Mouse (Mus musculus): ENCODE measurements at regions not wholly inside any gene's neighbourhood (a gene's known extent, or its start where the extent isn't known, plus 50 kb on each side); places are given as distances from the start of the nearest gene placed in this dataset.

DNA sequence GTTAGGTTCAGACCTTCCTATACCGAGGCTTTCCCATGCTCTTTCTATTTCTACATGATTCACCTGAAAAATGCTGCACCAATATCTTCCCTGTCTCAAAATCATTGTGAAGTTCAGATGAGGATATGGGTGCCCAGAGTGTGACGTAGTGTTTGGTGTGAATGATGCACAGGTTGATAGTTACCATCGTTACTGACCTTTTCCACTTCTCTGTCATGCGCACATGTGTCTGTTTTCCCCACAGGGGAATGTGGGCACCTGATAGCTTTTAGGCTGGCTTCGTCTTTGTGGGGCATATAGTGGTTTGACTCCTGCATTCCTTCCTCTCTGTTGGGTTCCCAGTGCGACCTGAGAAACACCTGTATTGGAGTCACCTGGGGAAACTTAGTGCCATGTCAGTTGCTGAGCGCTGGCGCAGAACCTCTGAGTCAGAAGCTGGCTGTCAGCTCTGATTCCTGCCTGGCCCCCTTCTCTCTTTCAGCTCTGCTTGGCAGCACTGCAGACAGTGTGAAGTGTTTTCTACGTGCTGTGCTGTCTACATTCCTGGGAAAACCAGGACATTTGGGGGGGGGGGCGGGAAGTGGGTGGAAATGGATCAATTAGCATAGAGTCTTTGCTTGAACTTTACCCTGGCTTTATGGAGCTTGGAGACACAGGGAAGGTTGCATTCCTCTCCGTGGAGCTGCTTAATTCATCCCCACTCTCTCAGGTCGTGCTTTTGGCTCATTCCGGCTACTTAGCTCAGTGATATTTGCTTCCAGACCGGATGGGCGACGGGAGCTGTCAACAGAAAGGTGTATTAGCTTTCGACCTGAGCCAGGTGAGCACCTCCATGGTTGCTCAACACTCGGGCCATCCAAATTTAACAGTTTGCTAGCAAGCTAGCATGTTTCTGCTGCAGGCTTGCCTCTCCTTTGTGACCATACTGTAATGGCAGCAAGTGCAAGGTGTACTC, 1281.4 kb upstream of the A1bg start:
- ATAC-seq = no peak

DNA sequence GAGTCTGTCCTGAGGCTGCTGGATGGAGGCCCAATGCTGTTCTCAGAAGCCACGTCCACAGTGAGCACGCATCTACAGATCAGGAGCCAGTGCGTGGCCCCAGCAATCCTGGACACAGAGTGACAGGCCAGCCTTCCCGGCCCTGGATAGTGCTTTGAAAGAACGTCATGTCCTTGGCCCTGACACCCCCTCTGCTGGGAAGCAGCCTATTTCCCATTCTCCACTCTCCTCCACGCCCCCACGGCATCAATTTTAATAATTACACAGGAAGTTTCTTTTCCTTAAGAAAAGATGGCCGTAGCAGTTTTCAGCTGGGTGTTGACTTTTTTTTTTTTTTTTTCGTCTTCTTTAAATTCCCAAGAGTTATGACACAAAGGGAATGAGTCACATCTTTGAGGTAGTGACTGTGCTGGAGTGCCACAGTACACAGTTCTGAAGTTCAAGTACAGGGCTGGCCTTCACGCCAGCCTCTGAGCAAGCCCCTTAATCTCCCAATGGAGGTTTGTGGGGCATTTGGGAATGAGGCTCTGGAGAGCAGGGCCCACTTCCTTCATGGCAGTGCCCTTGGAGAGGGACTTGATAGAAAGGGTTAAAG, 1280.1 kb upstream of the A1bg start:
- no peak for ATAC-seq

DNA sequence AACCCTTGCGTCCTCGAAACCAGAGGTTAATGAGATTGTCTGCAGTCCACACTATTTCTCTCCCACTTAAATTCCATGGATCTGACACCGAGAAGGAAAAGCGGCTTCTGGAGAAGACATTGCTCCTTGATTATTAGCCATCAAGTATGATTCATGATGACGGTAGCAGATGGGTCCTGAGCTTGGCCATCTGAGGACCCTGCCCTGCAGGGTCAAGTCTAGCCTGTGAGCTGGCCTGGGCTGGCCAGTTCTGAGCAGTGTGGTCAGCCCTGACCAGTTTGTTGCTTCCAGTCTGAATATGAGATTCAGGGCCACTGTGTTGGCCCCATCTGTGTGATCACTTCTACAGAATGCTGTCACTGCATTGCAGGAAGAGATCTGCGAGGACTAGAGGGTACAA, 1275.9 kb upstream of the A1bg start:
- no peak for ATAC-seq

DNA sequence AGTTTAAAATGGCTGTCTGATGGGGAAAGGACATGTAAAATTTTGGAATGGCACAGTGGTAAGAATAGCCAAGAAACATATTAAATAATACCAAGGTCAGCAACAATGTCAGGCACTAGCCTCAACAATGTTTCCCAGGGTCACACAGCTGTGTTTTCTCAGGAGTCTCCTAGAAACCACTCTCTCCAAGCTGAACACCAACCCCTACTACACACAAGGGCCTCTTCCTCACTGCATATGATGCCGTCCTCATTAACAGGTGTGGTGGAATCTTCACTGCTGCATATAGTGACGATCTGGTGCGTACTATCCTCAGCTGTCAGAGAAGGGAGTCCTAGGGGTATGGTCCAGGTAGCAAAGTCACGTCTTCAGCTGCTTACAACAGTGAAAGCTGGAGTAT, 1275.4 kb upstream of the A1bg start:
- no peak for ATAC-seq

DNA sequence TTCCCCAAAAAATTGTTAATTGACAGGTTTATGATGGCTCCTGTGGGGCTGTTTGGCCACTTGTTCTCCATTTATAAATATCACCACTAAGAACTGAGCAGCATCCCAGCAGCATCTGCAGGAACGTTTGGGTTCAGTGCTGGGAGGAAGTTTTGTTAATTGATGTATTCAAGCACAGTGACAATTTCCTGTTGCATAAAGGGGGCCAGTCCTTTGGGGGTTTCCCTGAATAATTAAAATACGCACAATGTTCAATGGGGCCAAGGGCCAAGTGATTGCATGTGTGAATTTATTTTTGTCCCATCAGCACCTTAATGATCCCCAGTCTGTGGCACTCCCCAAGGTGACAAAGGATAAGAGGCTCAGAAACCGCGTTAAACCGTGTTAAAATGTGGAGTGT, 1272.6 kb upstream of the A1bg start:
- peak; percentile 67 for ATAC-seq

DNA sequence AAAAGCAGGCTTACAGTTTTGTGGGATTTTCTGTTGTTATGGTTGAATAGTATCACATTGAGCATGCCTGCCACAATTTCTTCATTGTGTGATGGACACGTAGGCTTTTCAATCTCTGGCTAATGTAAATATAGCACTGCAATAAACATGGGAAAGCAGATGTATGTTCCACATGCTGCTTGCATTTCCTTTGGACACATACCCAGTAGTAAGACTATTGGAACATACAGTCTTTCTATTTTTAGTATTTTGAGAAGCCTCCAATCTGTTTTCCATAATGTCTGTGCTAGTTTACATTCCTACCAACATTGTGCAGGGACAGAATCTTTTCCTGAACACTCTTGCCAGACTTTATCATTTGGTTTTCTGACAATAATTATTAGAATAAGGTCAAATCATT, 1269.9 kb upstream of the A1bg start:
- ATAC-seq = no peak

DNA sequence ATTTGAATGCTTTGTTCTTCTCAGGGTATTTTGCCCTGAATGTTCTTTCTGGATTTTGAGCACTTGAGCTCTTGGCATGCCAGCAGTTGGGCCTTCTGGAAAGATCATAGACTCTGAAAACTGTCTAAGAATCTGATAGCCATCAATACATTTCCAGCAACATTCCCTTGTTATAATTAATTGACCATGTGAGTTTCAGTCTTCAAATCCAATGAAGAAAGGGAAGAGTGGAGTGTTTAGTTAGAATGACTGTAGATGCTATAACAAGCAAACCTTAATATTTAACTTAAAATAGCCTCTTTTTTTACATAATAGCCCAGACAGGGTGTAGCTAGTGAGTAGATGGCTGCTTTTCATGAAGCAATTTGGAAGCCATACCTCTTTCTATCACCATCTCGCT, 1268.8 kb upstream of the A1bg start:
- no peak for ATAC-seq

DNA sequence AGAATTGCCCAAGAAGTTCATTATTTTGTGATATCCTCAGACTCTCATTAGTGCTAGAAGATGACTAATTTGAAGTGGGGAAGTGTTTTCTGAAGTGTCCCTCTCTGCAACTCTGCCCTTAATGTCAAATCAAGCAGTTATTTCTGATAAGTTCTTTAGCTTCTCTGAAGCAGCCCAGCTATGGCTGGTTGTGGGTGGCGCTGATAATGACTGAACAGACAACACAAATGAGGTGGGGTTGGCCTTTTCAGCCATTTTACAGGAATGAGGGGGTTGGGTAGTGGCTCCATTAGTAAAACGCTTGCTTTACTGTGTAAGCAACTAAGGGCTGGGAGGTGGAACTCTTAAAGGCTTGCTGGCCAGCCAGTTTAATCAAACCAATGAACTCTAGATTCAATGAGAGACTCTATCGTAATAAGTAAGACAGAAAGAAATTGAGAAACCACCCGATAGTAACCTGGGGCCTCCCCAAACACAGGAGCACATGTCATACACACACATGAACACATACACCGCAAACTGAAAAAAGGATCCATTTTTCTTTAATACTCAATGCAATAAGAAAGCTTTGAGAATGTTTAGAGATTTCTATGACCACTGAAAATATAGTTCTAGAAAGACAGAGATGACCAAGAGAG, 1268.3 kb upstream of the A1bg start:
- ATAC-seq = no peak

DNA sequence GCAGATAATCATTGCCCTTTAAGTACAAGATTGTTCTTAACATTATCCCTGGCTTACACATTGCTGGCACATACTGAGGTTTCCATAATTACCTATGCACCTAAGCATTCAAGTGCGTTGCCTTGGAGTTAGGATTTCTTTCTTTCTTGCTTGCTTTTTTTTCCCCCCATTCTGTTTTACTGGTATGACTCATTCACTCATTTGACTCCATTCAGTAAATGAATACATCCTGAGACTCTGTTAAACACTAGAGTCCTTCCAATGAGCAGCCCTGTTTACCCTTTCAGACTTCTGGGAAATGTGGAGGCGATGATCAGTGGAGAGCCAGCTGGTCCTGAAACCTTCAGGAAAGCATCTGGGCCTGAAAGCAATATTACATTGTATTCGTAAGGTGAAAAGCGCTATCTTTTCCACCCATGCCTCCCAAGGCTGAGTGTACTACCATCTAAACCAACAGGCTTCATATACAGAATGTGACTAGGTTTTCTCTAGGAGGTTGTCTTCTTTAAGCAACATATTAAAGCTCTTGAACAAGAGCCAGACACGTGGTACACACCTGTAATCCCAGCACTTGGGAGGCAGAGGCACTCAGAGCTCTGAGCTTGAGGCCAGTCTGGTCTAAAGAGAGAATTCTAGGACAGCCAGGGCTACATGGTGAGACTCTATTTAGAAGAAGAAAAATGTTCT, 1267.6 kb upstream of the A1bg start:
- no peak for ATAC-seq

DNA sequence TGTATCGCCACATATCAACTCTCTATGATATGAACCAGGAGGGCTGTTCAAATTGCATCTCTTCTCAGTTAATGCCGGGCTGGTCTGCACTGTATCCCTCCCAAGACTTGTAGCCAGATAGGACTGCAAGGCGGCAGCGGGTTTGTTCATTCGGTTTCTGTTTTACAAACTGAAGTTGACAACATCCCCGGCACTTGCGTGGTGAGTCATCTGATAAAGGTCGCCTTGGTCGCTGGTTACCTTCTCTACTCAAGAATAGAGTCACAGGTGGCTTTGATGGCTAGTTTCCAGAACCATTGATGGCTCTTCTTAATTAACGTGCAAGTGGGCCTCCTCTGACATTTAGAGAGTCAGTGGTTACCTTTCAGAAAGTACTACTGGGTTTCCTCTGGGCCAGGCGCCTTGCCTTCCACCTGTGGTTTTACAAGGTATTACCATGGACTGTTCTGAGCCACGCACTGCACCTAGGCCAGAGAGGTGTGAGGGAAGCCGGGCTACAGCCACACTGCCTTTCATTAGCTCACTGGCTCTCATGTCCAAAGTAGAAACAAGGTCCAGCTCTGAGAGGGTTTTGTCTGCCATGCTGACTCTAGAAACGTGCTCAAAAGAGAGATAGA, 1266.9 kb upstream of the A1bg start:
- peak; percentile 81 for ATAC-seq

DNA sequence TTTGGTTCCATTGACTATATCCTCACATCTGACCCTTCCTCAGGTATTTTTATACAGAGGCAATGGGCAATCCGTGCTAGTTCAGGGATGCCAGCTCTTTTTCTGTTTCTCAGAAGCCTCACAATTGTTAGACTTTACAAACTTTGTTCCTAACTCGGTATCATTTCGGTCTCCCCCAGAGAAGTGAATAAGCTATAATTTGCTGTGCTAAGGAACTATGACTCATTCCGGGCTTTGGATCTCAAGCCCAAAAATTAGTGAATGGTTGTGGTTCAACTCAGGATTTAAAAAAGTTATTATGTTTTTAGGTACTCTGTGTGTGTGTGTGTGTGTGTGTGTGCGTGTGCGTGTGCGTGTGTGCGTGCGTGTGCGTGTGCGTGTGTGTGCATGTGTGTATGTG, 1263.7 kb upstream of the A1bg start:
- no peak for ATAC-seq

DNA sequence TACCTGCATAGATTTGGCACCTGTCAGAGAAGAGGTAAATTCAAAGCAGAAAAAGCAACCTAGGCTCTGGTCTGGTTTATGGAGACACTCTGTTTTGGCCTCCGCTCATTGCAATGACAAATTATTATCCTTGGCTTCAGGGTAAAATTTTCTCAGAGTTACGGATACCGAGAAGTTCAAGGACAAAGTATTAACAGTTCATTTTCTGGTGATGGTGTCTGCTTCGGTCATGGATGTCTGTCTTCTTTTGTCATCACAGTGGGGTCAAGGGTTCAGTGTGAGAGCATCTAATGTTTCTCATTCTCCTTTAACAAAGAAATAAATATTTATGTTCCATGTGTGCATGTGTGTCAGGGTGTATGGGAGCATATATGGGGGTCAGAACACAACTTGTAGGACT, 1261.0 kb upstream of the A1bg start:
- no peak for ATAC-seq

DNA sequence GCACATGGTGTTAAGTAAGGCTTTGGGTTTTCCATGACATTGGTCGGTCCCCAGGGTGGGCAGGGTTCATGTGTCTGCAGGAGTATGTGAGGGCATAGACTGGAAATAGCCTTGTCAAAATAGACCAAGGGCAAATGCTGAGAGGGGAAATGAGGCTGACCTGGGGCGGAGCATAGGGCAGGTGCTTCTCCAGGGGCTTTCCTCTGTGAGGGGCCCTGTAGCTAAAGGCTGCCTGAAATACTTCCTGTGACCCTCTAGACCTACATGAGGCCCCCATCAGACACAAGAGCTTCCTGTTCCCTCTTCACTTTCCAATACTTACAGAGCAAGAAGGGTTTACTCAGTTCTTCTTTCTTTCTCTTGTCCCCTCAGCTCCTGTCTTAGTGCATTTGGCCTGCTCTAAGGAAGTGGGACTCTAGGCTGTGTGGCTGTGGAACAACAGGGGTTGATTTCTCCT, 1258.7 kb upstream of the A1bg start:
- ATAC-seq = peak; percentile 30

DNA sequence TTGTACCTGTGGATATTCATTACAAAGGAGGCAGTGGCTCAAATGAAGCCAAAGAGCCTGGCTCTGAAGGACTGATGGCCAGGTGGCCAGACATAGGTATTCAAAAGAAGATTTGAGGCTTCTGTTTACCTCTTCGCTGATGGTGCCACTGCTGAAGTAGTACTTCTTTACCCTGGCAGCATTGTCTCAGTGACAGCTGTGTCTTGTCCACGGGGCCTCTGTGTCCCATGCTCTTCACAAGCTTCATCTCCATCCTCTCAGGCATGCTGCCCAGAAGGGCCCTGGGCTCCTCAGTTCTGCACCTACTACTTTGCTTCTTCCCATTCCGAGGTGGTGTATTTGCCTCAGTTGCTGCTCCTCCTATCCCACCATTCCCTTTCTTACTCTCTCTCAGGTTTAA, 1257.9 kb upstream of the A1bg start:
- no peak for ATAC-seq

DNA sequence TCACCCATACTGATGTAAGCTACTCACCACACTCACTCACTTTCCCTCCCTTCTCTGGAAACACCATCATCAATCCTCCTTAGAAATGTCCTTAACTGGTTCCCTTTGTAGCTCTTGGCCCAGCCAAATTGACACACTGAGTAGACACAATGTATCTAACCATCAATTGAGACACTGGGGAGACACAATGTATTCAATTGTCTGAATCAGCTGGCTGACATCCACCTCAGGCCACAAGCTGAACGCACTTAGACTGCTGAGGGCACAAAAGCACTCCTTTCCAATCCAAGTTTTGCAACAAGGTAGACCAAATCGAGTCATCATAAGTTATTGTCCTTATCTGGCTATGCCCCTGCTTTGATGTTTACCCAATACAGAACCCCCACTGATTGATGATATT, 1257.0 kb upstream of the A1bg start:
- ATAC-seq = no peak

DNA sequence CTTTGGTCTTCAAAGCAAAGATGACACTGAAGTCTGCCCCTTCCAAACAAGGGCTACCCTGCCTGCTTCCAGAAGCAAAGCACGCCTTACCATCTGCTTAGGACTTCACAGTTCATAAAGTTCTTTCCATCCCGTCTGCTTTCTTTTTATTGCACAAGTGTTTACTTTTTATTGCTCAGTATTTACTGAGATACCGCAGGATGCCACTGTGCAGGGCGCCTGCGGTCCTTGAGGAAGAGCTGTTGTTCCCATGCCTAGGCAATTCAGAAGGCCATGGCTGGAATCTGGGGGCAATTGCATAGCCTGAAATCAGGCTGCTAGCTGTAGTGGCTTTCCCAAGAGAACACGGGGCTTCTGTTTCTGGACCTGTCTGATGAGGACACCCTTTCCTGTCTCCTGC, 1255.8 kb upstream of the A1bg start:
- ATAC-seq = no peak

DNA sequence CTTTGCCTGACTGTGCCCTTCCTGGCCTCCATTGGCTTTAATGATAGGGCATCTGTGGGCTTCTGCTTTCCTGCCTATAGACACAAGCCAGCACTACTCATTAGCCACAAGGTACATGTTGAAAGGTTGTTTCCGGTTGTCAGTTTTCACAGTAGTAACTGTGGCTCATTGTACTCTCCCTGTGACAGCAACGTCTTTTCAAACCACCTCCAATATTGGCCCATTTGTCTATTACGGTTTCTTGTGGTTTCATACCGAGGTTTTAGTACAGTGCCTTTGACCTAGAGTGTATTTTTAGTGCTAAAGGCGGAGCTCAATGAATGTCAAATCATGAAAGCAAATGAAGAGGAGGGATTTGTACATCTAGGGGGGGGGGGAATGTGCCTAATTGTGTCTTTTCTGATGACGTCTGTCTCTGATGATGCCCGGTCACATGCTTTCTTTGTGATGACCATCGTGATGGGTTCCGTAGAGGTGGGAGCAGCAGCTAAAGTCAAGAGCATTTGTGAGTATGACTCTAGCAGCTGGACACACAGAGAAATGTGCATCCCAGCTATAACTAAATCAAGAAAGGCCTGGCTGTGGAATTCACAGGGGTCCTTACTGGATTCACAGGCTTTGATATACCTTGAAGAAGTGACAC, 1255.1 kb upstream of the A1bg start:
- ATAC-seq = peak; percentile 83

DNA sequence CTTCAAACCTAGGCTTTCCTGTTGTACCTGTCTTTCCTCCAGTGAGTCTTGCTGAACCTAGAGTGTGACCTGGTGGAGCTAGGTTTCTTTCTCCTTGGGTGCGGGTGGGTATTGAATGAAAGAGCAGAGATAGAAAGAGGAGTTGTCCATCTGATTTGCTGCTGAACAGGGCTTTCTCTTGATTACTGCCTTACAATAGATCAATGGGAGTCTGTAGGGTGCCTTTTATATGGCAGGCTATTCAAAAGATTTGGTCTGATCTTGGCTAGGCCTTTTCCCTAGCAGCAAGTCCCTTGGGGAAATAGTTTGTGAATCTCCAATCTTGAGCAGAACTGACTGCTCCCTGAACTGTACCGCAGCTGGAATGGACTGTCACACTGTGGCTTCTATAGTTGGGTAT, 1253.3 kb upstream of the A1bg start:
- no peak for ATAC-seq

DNA sequence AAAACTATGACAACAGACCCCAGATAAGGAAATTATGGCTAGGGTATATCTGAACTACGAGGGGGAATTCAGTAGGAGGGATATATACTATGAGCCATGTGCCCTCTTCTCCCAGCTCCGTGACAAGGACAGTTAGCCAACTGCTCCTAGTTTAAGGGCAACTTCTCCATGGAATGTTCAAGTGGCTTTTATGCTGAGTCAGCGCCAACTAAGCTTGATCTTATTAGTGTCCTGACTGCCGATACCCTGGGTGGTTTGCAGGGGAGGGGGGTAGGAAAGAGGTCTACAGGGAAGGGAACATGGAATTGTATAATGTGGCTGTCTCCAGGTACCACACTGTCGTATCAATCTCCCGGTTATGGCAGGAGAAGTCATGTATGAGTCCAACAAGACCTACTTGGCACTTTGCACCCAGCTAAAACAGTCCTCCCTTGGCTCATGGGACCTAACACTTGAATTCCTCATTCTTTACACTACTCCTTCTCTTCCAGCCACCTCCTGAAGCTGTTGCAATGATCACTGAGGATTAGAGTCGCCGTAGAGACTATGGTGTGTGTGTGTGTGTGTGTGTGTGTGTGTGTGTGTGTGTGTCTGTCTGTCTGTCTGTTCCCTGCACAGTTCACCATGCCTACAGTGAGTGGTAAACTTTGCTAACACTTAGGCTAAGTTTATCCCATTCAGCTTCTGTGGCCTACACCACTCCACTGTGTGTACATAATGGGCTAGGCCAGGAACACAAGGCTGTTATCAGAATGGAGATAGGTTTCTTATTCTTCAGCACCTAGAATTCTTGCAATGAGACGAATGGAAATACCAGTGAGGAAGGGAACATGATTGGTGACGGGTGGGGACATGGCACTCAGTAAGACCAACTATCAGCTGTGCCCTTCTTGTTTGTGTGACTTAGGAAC, 1251.1 kb upstream of the A1bg start:
- ATAC-seq = no peak

DNA sequence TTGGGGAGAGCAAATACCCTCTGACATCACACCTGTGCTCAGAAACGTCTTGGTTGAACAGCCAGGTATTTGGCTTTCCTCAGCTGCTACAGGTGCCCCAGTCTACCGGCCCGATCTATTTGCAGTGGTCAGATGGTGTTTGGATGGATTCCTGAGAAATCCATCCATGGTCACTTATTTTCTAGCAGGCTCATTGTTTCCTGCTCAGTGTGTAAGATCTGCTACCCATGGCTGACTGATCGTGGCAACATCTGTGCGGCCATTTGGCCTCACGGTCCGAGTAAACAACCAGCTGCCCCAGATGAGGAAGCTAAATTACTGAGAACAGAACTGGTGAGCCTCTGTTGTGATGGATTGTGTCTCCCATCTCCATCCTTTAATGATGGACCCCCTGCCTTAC, 1248.8 kb upstream of the A1bg start:
- no peak for ATAC-seq

DNA sequence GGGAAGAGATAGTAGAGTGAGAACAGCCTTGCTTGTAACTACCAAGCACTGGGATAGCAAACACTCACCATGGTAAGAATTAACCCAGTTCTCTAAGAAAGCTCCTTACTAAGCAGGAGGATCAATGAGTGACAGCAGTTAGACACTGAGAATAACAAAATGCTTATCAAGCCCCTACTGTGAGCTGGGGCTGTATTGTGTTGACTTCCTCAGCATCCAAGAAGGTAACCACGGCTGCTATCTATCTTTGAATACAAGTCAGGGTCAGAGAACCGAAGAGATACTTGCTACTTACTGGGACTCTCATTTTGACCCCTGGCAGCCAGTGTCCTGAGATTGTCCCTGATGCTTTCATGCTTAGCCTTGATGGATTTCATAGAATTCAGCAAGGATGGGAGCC, 1248.4 kb upstream of the A1bg start:
- no peak for ATAC-seq

Measured in activated CD4-positive, CD25-positive, alpha-beta regulatory T cell, adult 4 months (primary cell).